Mouse (Mus musculus) neural tube, embryonic 12.5 days (tissue): ENCODE results near the gene Edn1. TPM values are rescaled to one million over a fixed set of nuclear protein-coding genes. Genes with fewer than 3 reads are reported as not detected.

Experiments
- ATAC-seq: fragments of 200-750 bp; cut with Nextera tagmentation; 2 replicates; pipeline ENCODE4 v1.8.0; 2017; ENCODE audit warnings: low read depth, mild to moderate bottlenecking, moderate TSS enrichment, moderate library complexity; ENCODE audit not compliant: low FRiP score
- H3K27ac ChIP-seq: fragments of 300-500 bp; sonication (generic); 2 replicates; pipeline ENCODE4 v1.5.1; 2016
- H3K27me3 ChIP-seq: fragments of 300-500 bp; sonication (generic); replicated peaks from 2 replicates; pipeline ENCODE4 v1.6.1; 2016; ENCODE audit warnings: mild to moderate bottlenecking
- H3K36me3 ChIP-seq: fragments of 300-500 bp; sonication (generic); 2 replicates; pipeline ENCODE4 v1.6.1; 2016; ENCODE audit warnings: mild to moderate bottlenecking
- H3K4me1 ChIP-seq: fragments of 300-500 bp; sonication (generic); 2 replicates; pipeline ENCODE4 v1.6.1; 2016
- H3K4me2 ChIP-seq: fragments of 300-500 bp; sonication (generic); replicated peaks from 2 replicates; pipeline ENCODE4 v1.6.1; 2016; ENCODE audit warnings: mild to moderate bottlenecking
- H3K4me3 ChIP-seq: fragments of 300-500 bp; sonication (generic); 2 replicates; pipeline ENCODE4 v1.5.1; 2016
- H3K9ac ChIP-seq: fragments of 300-500 bp; sonication (generic); 2 replicates; pipeline ENCODE4 v1.6.1; 2016; ENCODE audit warnings: mild to moderate bottlenecking
- H3K9me3 ChIP-seq: fragments of 300-500 bp; sonication (generic); 2 replicates; pipeline ENCODE4 v1.6.1; 2016; ENCODE audit warnings: mild to moderate bottlenecking
- WGBS: fragments of 180-500 bp; shearing (Covaris S2); methylation state at CpG from one replicate; pipeline ENCODE4 v1.1.7; 2016; 5-methylcytosine and 5-hydroxymethylcytosine counted together
- polyA plus RNA-seq: library from polyadenylated mRNA; unstranded; fragments of >200 nt; fragmentation: Nextera tagmentation; extraction: Ambion mirVana; gene quantifications from 2 replicates; pipeline ENCODE4 v1.2.1, GENCODE M21; 2016

Gene Edn1
- polyA plus RNA-seq, result 1.8 and 2.5 TPM in 2 replicates

- Histone ChIP-seq H3K36me3 (no peaks in the 10 kb centered on the region), H3K9ac (0 out of 2 replicates have a peak within 1 kb of the TSS, but pooled peaks have one; percentile 17), H3K9me3 (no peaks in the 10 kb centered on the region), H3K4me3 (peak within 1 kb of the TSS; percentile 32), H3K4me1 (peaks cover 4% of the 10 kb centered on the region; the same call in 1 of the 2 replicates), H3K4me2 (peak within 1 kb of the TSS; percentile 72), H3K27me3 (peaks cover 20% of the 10 kb centered on the region), H3K27ac (no peak within 1 kb of the TSS)
- WGBS, result under 1% methylated on average over 26 of the region's 26 CpGs
- ATAC-seq, result 0 out of 2 replicates have a peak, but pooled peaks have one; percentile 27
These were observed at the start of gene Edn1 for GRCm38 (mm10) chr13:42301161-42301721. Edn1 (plus strand) TSS chr13:42301476.

- Histone ChIP-seq H3K4me1 (no peaks in the 10 kb centered on the region), H3K9ac (no peak overlapping the region), H3K4me3 (no peak overlapping the region), H3K9me3 (0 out of 2 replicates have a peak, but pooled peaks cover 4% of the 10 kb centered on the region), H3K36me3 (no peaks in the 10 kb centered on the region), H3K27me3 (no peaks in the 10 kb centered on the region), H3K4me2 (no peak overlapping the region), H3K27ac (no peak overlapping the region)
- ATAC-seq, result no peak
- WGBS, result 85% methylated on average over 5 of the region's 5 CpGs
These were observed 47.5 kb upstream of the Edn1 start for GRCm38 (mm10) chr13:42253821-42254220.

GRCm38 (mm10) chr13:42255105-42255504 is 46.2 kb upstream of the Edn1 start:
- Histone ChIP-seq H3K9me3 (0 out of 2 replicates have a peak, but pooled peaks cover 4% of the 10 kb centered on the region), H3K4me2 (no peak overlapping the region), H3K27ac (no peak overlapping the region), H3K9ac (no peak overlapping the region), H3K36me3 (no peaks in the 10 kb centered on the region), H3K4me1 (no peaks in the 10 kb centered on the region), H3K4me3 (no peak overlapping the region), H3K27me3 (no peaks in the 10 kb centered on the region)
- WGBS, result 78% methylated on average over 1 of the region's 1 CpGs
- ATAC-seq, result no peak

GRCm38 (mm10) chr13:42258422-42258821 is 42.9 kb upstream of the Edn1 start:
- H3K36me3 ChIP-seq, result no peaks in the 10 kb centered on the region
- WGBS, result 88% methylated on average over 5 of the region's 5 CpGs
- no peak for ATAC-seq

GRCm38 (mm10) chr13:42260667-42261066 is 40.6 kb upstream of the Edn1 start:
- no peak for ATAC-seq

More at GRCm38 (mm10) chr13:42258422-42258821, 42.9 kb upstream of the Edn1 start:
- no peak overlapping the region for H3K4me3 ChIP-seq
- no peak overlapping the region for H3K9ac ChIP-seq
- no peaks in the 10 kb centered on the region for H3K4me1 ChIP-seq
- H3K9me3 ChIP-seq, result 0 out of 2 replicates have a peak, but pooled peaks cover 4% of the 10 kb centered on the region
- H3K27ac ChIP-seq, result no peak overlapping the region
- H3K4me2 ChIP-seq, result no peak overlapping the region
- H3K27me3 ChIP-seq, result no peaks in the 10 kb centered on the region

GRCm38 (mm10) chr13:42270051-42270450 is 31.2 kb upstream of the Edn1 start:
- no peak for ATAC-seq
- H3K27me3 ChIP-seq, result no peaks in the 10 kb centered on the region
- no peak overlapping the region for H3K4me2 ChIP-seq
- no peak overlapping the region for H3K9ac ChIP-seq
- WGBS, result 61% methylated on average over 9 of the region's 9 CpGs
- no peak overlapping the region for H3K27ac ChIP-seq
- H3K36me3 ChIP-seq, result no peaks in the 10 kb centered on the region
- no peak overlapping the region for H3K4me3 ChIP-seq
- H3K4me1 ChIP-seq, result no peaks in the 10 kb centered on the region
- H3K9me3 ChIP-seq, result no peaks in the 10 kb centered on the region

More at GRCm38 (mm10) chr13:42260667-42261066, 40.6 kb upstream of the Edn1 start:
- no peaks in the 10 kb centered on the region for H3K27me3 ChIP-seq
- no peaks in the 10 kb centered on the region for H3K4me1 ChIP-seq
- no peak overlapping the region for H3K27ac ChIP-seq
- H3K36me3 ChIP-seq, result no peaks in the 10 kb centered on the region
- 85% methylated on average over 6 of the region's 6 CpGs for WGBS
- H3K4me2 ChIP-seq, result no peak overlapping the region
- no peak overlapping the region for H3K4me3 ChIP-seq
- no peak overlapping the region for H3K9ac ChIP-seq
- no peaks in the 10 kb centered on the region for H3K9me3 ChIP-seq

GRCm38 (mm10) chr13:42276774-42277454 is 24.4 kb upstream of the Edn1 start:
- no peak for ATAC-seq

GRCm38 (mm10) chr13:42277751-42278150 is 23.5 kb upstream of the Edn1 start:
- Histone ChIP-seq H3K27ac (no peak overlapping the region), H3K4me1 (no peaks in the 10 kb centered on the region), H3K9ac (no peak overlapping the region), H3K36me3 (no peaks in the 10 kb centered on the region), H3K27me3 (no peaks in the 10 kb centered on the region), H3K4me3 (no peak overlapping the region), H3K4me2 (no peak overlapping the region), H3K9me3 (no peaks in the 10 kb centered on the region)
- WGBS, result 89% methylated on average over 2 of the region's 2 CpGs
- no peak for ATAC-seq

More at GRCm38 (mm10) chr13:42276774-42277454, 24.4 kb upstream of the Edn1 start:
- Histone ChIP-seq H3K9me3 (no peaks in the 10 kb centered on the region), H3K27me3 (no peaks in the 10 kb centered on the region), H3K4me3 (no peak overlapping the region), H3K4me2 (no peak overlapping the region), H3K27ac (no peak overlapping the region), H3K4me1 (no peaks in the 10 kb centered on the region), H3K36me3 (no peaks in the 10 kb centered on the region), H3K9ac (no peak overlapping the region)
- 77% methylated on average over 9 of the region's 9 CpGs for WGBS

GRCm38 (mm10) chr13:42285896-42286295 is 15.4 kb upstream of the Edn1 start:
- Histone ChIP-seq H3K4me3 (no peak overlapping the region), H3K36me3 (no peaks in the 10 kb centered on the region), H3K4me1 (no peaks in the 10 kb centered on the region), H3K9ac (no peak overlapping the region), H3K9me3 (no peaks in the 10 kb centered on the region), H3K27me3 (no peaks in the 10 kb centered on the region), H3K4me2 (no peak overlapping the region), H3K27ac (no peak overlapping the region)
- 88% methylated on average over 3 of the region's 3 CpGs for WGBS
- ATAC-seq, result no peak

- H3K4me2 ChIP-seq, result no peak overlapping the region
- H3K27me3 ChIP-seq, result no peaks in the 10 kb centered on the region
- no peaks in the 10 kb centered on the region for H3K9me3 ChIP-seq
- H3K36me3 ChIP-seq, result no peaks in the 10 kb centered on the region
- H3K9ac ChIP-seq, result no peak overlapping the region
- no peak overlapping the region for H3K27ac ChIP-seq
- H3K4me1 ChIP-seq, result no peaks in the 10 kb centered on the region
- ATAC-seq, result no peak
- 84% methylated on average over 4 of the region's 4 CpGs for WGBS
- no peak overlapping the region for H3K4me3 ChIP-seq
These were observed 14.5 kb upstream of the Edn1 start for GRCm38 (mm10) chr13:42286768-42287167.

- Histone ChIP-seq H3K9me3 (no peaks in the 10 kb centered on the region), H3K36me3 (no peaks in the 10 kb centered on the region), H3K9ac (no peak overlapping the region), H3K4me2 (no peak overlapping the region), H3K4me1 (no peaks in the 10 kb centered on the region), H3K27me3 (no peaks in the 10 kb centered on the region), H3K27ac (no peak overlapping the region), H3K4me3 (no peak overlapping the region)
- ATAC-seq, result no peak
- WGBS, result 83% methylated on average over 5 of the region's 5 CpGs
These were observed 8.7 kb upstream of the Edn1 start for GRCm38 (mm10) chr13:42292593-42292992.

- Histone ChIP-seq H3K9ac (no peak overlapping the region), H3K36me3 (no peaks in the 10 kb centered on the region), H3K4me3 (no peak overlapping the region), H3K4me1 (peaks cover 4% of the 10 kb centered on the region; the same call in 1 of the 2 replicates), H3K27ac (no peak overlapping the region), H3K27me3 (peaks cover 15% of the 10 kb centered on the region), H3K9me3 (no peaks in the 10 kb centered on the region), H3K4me2 (no peak overlapping the region)
- no peak for ATAC-seq
- 77% methylated on average over 8 of the region's 8 CpGs for WGBS
These were observed 3.0 kb upstream of the Edn1 start for GRCm38 (mm10) chr13:42298302-42298701.
